Mouse (Mus musculus) splenic B cell, adult 2 months (primary cell): ENCODE data around the gene Il18r1.
A peak's percentile ranks its signal among the peaks of the same experiment; 100 is the strongest.

Source experiments
- DNase-seq: peaks from one replicate; pipeline ENCODE4 v3.0.0-alpha.2; 2011; ENCODE audit warnings: low read depth, low spot score
- H3K27me3 ChIP-seq: 2 replicates; pipeline ENCODE4 v1.6.1; 2012; ENCODE audit warnings: mild to moderate bottlenecking, low read length, moderate library complexity, mixed read lengths; ENCODE audit not compliant: control insufficient read depth, poor library complexity, insufficient read depth, severe bottlenecking
- H3K36me3 ChIP-seq: 2 replicates; pipeline ENCODE4 v1.6.1; 2012; ENCODE audit warnings: mild to moderate bottlenecking, low read length, moderate library complexity, mixed read lengths; ENCODE audit not compliant: control insufficient read depth, poor library complexity, insufficient read depth, severe bottlenecking

Gene Il18r1

GRCm38 (mm10) chr1:40522918-40523317 is 57.6 kb downstream of the Il18r1 start:
- no peaks in the 10 kb centered on the region for H3K27me3 ChIP-seq
- H3K36me3 ChIP-seq, result no peaks in the 10 kb centered on the region
- DNase-seq, result no peak

- H3K27me3 ChIP-seq, result no peaks in the 10 kb centered on the region
- DNase-seq, result peak; percentile 4
- no peaks in the 10 kb centered on the region for H3K36me3 ChIP-seq
Observed at GRCm38 (mm10) chr1:40523971-40524722, 58.8 kb downstream of the Il18r1 start.

DNA sequence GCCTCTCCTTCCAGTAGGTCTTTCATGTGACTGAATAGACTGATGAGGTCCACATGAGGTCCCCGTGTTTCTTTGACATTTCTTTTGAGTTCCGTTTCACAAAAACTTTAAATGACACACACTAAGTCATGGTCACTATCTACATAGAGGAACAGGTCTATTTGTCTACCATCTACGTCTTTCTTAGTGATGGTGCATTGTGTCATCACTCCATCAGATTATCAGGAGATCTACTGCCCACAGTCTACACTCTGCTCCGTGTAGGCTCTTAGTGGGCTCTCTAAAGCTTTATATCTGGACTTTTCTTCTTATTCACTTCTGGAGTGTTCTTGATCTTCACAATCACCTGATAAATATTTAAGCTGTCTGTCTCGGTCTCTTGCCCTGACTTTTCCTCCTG is 63.9 kb downstream of the Il18r1 start:
- Histone ChIP-seq H3K27me3 (no peaks in the 10 kb centered on the region), H3K36me3 (no peaks in the 10 kb centered on the region)
- no peak for DNase-seq

DNA sequence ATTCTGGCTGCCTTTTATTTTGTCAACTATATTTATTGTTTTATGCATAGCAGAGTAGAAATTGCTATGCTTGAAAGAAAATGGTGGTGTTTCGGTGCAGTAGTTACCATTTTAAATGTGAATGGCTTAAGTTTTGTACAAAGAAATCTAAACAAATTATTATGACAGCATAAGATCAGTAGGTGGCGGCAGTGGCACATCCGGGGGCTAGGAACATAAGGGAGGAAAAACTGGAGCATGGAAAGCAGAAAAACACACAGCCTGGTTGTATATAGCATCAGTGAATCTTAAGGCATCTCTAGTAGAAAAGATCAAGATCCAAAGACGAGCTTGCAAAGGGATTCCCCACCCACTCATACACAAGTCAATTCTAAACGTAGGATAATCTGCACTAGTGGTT is 72.2 kb downstream of the Il18r1 start:
- DNase-seq, result no peak
- no peaks in the 10 kb centered on the region for H3K36me3 ChIP-seq

GRCm38 (mm10) chr1:40544650-40545049 is 79.3 kb downstream of the Il18r1 start:
- Histone ChIP-seq H3K36me3 (no peaks in the 10 kb centered on the region), H3K27me3 (no peaks in the 10 kb centered on the region)
- peak; percentile 70 for DNase-seq

More for the DNA sequence above, 72.2 kb downstream of the Il18r1 start:
- no peaks in the 10 kb centered on the region for H3K27me3 ChIP-seq

- no peak for DNase-seq
- H3K27me3 ChIP-seq, result no peaks in the 10 kb centered on the region
- no peaks in the 10 kb centered on the region for H3K36me3 ChIP-seq
Observed at GRCm38 (mm10) chr1:40546645-40547044, 81.3 kb downstream of the Il18r1 start.

GRCm38 (mm10) chr1:40547064-40547572 is 81.8 kb downstream of the Il18r1 start:
- DNase-seq, result no peak
- no peaks in the 10 kb centered on the region for H3K27me3 ChIP-seq
- no peaks in the 10 kb centered on the region for H3K36me3 ChIP-seq

GRCm38 (mm10) chr1:40547762-40548161 is 82.4 kb downstream of the Il18r1 start:
- Histone ChIP-seq H3K36me3 (no peaks in the 10 kb centered on the region), H3K27me3 (no peaks in the 10 kb centered on the region)
- no peak for DNase-seq
